Mouse (Mus musculus) heart, postnatal 14 days (tissue): Measurements from ENCODE around the gene Tmem151b. TPM values are rescaled to one million over a fixed set of nuclear protein-coding genes. Genes with fewer than 3 reads are reported as not detected.

Experiments used
- DNase-seq, 2 experiments: peaks; one replicate each; pipeline ENCODE4 v3.0.0; 2021 to 2022
- intact Hi-C: fragments of 180-260 bp; cut with DNase I; formaldehyde crosslinking; loops from one replicate; pipeline ENCODE4 v1.15.1; 2025
- total RNA-seq, 2 experiments: library from RNA; stranded (reverse); gene quantifications; 2 replicates each; pipeline ENCODE4 v1.2.3; 2021

The Tmem151b gene
- total RNA-seq, 2 experiments from 2014 or later = 0.07 to 0.49 TPM

GRCm38 (mm10) chr17:45518766-45519475, 30.6 kb downstream of the Tmem151b start:
- intact Hi-C loops = loop anchor here (5.0 kb wide), 1 partner anchor 203 kb away; no protein-coding TSS in a partner anchor
- DNase-seq = no peak

GRCm38 (mm10) chr17:45517549-45518215, 31.8 kb downstream of the Tmem151b start:
- no peak for DNase-seq
- intact Hi-C loops = loop anchor here (5.0 kb wide), 1 partner anchor 205 kb away; no protein-coding TSS in a partner anchor

DNA sequence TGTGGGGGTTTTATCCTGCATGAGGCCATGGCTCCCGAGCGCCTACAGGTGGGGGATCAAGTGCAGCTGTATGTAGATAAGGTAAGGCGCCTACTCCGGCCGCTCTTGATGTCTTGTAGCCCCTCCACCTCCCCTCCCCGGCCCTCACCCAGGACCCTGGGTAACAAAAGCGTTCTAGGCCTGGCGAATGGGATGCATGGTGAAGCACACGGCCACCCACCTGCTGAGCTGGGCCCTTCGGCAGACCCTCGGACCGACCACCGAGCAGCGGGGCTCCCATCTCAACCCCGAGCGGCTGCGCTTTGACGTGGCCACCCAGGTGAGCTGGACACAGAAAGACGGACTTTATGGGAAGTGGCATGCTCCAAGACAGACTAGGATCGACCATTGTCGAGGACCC, 32.3 kb downstream of the Tmem151b start:
- intact Hi-C loops = loop anchor here (5.0 kb wide), 1 partner anchor 205 kb away; no protein-coding TSS in a partner anchor
- DNase-seq = no peak

GRCm38 (mm10) chr17:45516488-45516887, 33.0 kb downstream of the Tmem151b start:
- peak; percentile 75 to 88 for DNase-seq
- intact Hi-C loops = loop anchor here (1.0 to 5.0 kb wide), 2 partner anchors 36 to 206 kb away; no protein-coding TSS in a partner anchor

DNA sequence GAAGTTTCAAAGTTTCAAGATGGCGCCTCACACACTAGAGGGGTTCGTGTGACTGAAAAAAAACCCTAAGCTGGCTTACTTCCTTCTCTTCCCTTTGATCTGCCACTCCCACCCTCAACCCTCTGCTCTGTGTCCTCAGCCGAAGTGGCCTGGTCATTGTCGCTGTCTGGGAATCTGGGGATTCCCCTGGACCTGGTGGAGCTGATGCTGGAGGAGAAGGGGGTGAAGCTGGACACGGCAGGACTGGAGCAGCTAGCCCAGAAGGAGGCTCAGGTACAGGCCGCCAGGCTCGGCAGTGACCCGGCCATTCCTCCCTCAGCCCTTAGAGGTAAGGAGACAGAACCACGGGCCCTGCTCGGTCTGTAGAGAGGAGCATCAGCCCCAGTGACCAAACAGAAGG, 33.7 kb downstream of the Tmem151b start:
- DNase-seq = no peak
- intact Hi-C loops = loop anchor here (1.0 to 5.0 kb wide), 2 partner anchors 36 to 206 kb away; no protein-coding TSS in a partner anchor

DNA sequence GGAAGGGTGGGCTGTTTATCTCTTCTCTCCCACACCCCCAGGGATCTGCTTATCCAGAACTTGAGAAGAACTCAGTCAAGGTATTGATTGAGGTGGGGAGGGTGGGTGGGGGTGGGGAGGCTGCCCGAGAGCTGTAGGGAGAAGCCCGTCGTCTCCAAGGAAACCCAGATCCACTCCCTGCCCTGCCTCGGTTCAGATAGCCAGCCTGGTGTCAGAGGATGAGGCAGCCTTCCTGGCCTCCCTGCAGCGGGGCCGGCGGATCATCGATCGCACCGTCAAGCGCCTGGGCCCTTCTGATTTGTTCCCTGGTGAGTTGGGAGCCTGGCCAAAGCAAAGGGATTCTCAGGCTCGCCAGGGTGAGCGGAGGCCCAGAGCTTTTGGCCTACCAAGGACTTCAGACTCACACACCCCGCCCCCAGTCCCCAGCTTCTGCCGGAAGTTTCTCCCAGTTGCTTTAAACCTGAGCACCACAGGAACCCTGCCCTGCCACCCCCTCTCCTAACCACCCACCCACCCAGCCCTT, 34.2 kb downstream of the Tmem151b start:
- intact Hi-C loops = loop anchor here (5.0 kb wide), 1 partner anchor 207 kb away; no protein-coding TSS in a partner anchor
- DNase-seq = no peak

- no peak for DNase-seq
- intact Hi-C loops = no loop called here
Measured at GRCm38 (mm10) chr17:45511757-45512156, 37.7 kb downstream of the Tmem151b start.

DNA sequence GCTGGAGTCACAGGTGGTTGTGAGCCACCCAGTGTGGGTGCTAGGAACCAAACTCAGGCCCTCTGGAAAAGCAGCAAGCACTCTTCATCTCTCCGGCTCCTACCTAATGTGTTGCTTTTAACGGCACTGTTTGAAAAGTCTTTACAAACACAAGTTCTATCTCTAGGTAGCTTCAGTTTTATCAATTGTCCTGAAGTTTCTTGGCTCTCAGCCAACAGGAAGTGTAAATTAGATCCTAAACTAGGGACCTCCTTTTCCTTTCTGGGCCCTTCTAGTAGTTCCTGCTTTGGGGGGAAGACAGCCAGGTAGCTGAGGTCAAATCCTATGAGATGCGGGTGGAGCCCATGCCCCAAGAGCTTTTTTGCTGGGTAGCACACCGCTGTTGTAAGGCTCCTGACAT, 38.6 kb downstream of the Tmem151b start:
- intact Hi-C loops = no loop called here
- no peak for DNase-seq

GRCm38 (mm10) chr17:45506700-45507189, 42.7 kb downstream of the Tmem151b start, which contains the start of gene Aars2:
Aars2 (plus strand) TSS chr17:45506841.
- intact Hi-C loops = no loop called here

GRCm38 (mm10) chr17:45505941-45506465, 43.5 kb downstream of the Tmem151b start:
- intact Hi-C loops = no loop called here
- no peak for DNase-seq

More at GRCm38 (mm10) chr17:45506700-45507189, 42.7 kb downstream of the Tmem151b start, which contains the start of gene Aars2:
- DNase-seq = peak; percentile 93 to 97

DNA sequence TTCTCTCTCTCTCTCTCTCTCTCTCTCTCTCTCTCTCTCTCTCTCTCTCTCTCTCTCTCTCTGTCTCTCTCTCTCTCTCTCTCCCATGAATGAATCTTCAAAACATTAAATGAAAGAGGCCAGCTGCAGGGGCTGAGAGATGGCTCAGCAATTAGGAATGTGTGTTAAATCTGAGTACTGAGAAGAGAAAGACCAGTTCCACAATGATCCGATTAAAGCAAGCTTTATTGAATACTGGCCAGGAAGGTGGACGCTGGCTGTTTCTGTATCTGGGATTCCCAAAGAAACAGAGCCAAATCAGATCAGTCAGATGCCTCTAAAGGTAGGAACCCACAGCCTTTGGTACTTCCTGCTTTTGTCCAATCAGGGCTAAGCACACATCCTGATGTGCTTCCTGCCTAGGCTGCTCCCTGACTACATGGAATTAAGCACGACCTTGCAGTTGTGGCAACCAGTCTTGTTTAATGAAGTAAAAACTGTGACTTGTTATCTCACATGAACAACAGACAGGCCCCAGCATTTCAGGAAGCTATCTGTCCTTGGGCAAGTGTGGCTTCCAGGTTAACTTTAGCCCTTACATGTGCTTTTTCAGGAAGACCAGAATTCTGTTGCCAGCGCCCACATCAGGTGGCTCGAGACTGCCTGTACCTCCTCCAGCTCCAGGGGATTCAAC, 46.0 kb downstream of the Tmem151b start:
- no peak for DNase-seq
- intact Hi-C loops = no loop called here

GRCm38 (mm10) chr17:45502324-45502723, 47.2 kb downstream of the Tmem151b start:
- no peak for DNase-seq
- intact Hi-C loops = no loop called here

GRCm38 (mm10) chr17:45500981-45501380, 48.5 kb downstream of the Tmem151b start:
- DNase-seq = no peak
- intact Hi-C loops = no loop called here

GRCm38 (mm10) chr17:45499516-45499915, 50.0 kb downstream of the Tmem151b start:
- intact Hi-C loops = no loop called here
- DNase-seq = no peak

DNA sequence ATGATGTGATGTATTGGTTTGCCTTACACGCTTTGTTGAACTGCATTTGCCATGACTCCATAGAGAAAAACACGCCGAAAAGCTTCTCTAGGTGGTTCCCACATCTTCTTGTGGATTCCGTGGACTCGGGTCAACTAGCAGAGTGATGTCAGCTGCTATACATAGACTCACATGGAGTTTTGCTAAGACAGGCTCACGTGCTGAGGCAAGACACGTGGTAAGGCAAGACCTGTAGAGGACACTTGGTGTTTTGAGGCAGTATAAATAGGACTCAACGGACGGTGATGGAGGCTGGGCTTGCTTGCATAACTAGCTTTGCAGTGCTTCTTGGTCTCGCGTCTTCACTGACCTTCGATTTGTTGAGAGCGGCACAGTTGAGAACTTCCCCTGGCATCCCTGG, 51.1 kb downstream of the Tmem151b start:
- intact Hi-C loops = no loop called here
- DNase-seq = no peak

GRCm38 (mm10) chr17:45495398-45495797, 54.1 kb downstream of the Tmem151b start:
- DNase-seq = no peak
- intact Hi-C loops = no loop called here
